Comparison of ENCODE assay signal across 11 mouse cellular contexts in genomic region chr15:43758256-43758655, GRCm38 (mm10).
DNase-seq lines count a peak whose midpoint lies in the region; ATAC-seq and TF ChIP-seq lines count a peak whose summit lies in the region.
"Had no signal": no experiment of that assay in that cellular context is flagged by ENCODE, and none has a peak within 500 bp of the region (broad histone marks: within the 10 kb centered on the region; RNA-seq: fewer than 3 reads in every experiment).

No protein-coding gene starts in this region.

- no peak overlapping the region for H3K9ac ChIP-seq in liver, adult 2 months (ENCODE audit: low read depth, low read length)
- no peak overlapping the region for H3K9ac ChIP-seq in forebrain, postnatal 0 days
- H3K9ac ChIP-seq: limb, embryonic 13.5 days; neural tube, embryonic 15.5 days had no signal

- no peak overlapping the region for H3K27ac ChIP-seq in gastrocnemius, adult 2 months
- no peak overlapping the region for H3K27ac ChIP-seq in liver, adult 2 months (replicated peaks; ENCODE audit: insufficient read depth, low read depth, low read length)
- H3K27ac ChIP-seq in forebrain, postnatal 0 days (ENCODE audit: low read depth, low read length): no peak overlapping the region
- H3K27ac ChIP-seq: limb, embryonic 13.5 days; neural tube, embryonic 15.5 days had no signal

- H3K4me1 ChIP-seq in liver, adult 2 months (ENCODE audit: control insufficient read depth, insufficient read depth, low read length): no peaks in the 10 kb centered on the region
- no peaks in the 10 kb centered on the region for H3K4me1 ChIP-seq in forebrain, postnatal 0 days (ENCODE audit: insufficient read depth)
- H3K4me1 ChIP-seq: limb, embryonic 13.5 days; neural tube, embryonic 15.5 days had no signal

- no peaks in the 10 kb centered on the region for H3K27me3 ChIP-seq in liver, adult 2 months (ENCODE audit: control insufficient read depth, insufficient read depth, low read length)
- no peaks in the 10 kb centered on the region for H3K27me3 ChIP-seq in forebrain, postnatal 0 days (ENCODE audit: insufficient read depth, low read length)
- H3K27me3 ChIP-seq: limb, embryonic 13.5 days; neural tube, embryonic 15.5 days had no signal

- H3K4me3 ChIP-seq in gastrocnemius, adult 2 months: no peak overlapping the region
- H3K4me3 ChIP-seq in liver, adult 2 months (ENCODE audit: insufficient read depth, low read depth, low read length): no peak overlapping the region
- no peak overlapping the region for H3K4me3 ChIP-seq in forebrain, postnatal 0 days (ENCODE audit: low read depth, low read length)
- H3K4me3 ChIP-seq: limb, embryonic 13.5 days; neural tube, embryonic 15.5 days had no signal

- no peaks in the 10 kb centered on the region for H3K9me3 ChIP-seq in forebrain, postnatal 0 days (ENCODE audit: low read length)
- H3K9me3 ChIP-seq: limb, embryonic 13.5 days; neural tube, embryonic 15.5 days had no signal

- intact Hi-C loops in gastrocnemius, adult 2 months (cut with DNase I): no loop called here
- intact Hi-C loops in gastrocnemius, postnatal 14 days (cut with DNase I; ENCODE audit: low total_unique reads): no loop called here

- H3K36me3 ChIP-seq in liver, adult 2 months (ENCODE audit: control insufficient read depth, insufficient read depth, low read length): no peaks in the 10 kb centered on the region
- H3K36me3 ChIP-seq in forebrain, postnatal 0 days (ENCODE audit: insufficient read depth): no peaks in the 10 kb centered on the region
- H3K36me3 ChIP-seq: limb, embryonic 13.5 days; neural tube, embryonic 15.5 days had no signal

- no peak overlapping the region for H3K4me2 ChIP-seq in forebrain, postnatal 0 days (ENCODE audit: low read depth)
- H3K4me2 ChIP-seq: limb, embryonic 13.5 days; neural tube, embryonic 15.5 days had no signal

- H3K79me2 ChIP-seq in liver, adult 2 months (ENCODE audit: control insufficient read depth, insufficient read depth, low read length): no peaks in the 10 kb centered on the region

- ATAC-seq in forebrain, postnatal 0 days: peak; percentile 63; the same call in 1 of the 2 replicates

- TF ChIP-seq CTCF in gastrocnemius, adult 2 months (IDR thresholded peaks at IDR 0.05): peak; percentile 47
- peak; percentile 56 for TF ChIP-seq CTCF in liver, adult 2 months (IDR thresholded peaks at IDR 0.05; ENCODE audit: low read depth, low read length)
- peak; percentile 70 for TF ChIP-seq CTCF in forebrain, postnatal 0 days (IDR thresholded peaks at IDR 0.05; ENCODE audit: low read depth)

- 15% methylated on average over 3 of the region's 3 CpGs for WGBS in liver, adult 2 months
- WGBS in forebrain, postnatal 0 days: 13% methylated on average over 3 of the region's 3 CpGs

- TF ChIP-seq POLR2A in liver, adult 2 months (IDR thresholded peaks at IDR 0.05; ENCODE audit: extremely low read depth, insufficient read depth, low read length): no peak

- no peak for DNase-seq in gastrocnemius, adult 2 months
- DNase-seq in gastrocnemius, postnatal 10 days: no peak
- peak; percentile 44 for DNase-seq in liver, adult 2 months (ENCODE audit: extremely low read depth, low read depth, low spot score)
- DNase-seq in liver: no peak
- DNase-seq in Muller cell, postnatal 12 days (ENCODE audit: inconsistent ontology term): peak; percentile 70
- DNase-seq in forebrain, postnatal 0 days: peak; percentile 72
- no peak for DNase-seq in gastrocnemius, postnatal 14 days
- DNase-seq in heart, adult 11 months: no peak
- DNase-seq: gastrocnemius, postnatal 36 days had no signal

Comparison
In these comparisons a context has a peak if more than half of its experiments do, and no peak if none do; other contexts are left out.
1. DNase-seq: peak in liver, adult 2 months (single experiment), Muller cell, postnatal 12 days (single experiment) and forebrain, postnatal 0 days (single experiment); none in gastrocnemius, adult 2 months (single experiment), gastrocnemius, postnatal 10 days (single experiment), liver (single experiment), gastrocnemius, postnatal 14 days (single experiment) and heart, adult 11 months (single experiment).
2. Peak in every context shown above with its lines, with median percentiles within 50 percentile points of each other: CTCF ChIP-seq.